Mouse (Mus musculus) embryonic facial prominence, embryonic 11.5 days (tissue): Measurements from ENCODE around the gene Tnni3. TPM values are rescaled to one million over a fixed set of nuclear protein-coding genes. Genes with fewer than 3 reads are reported as not detected.
A peak's percentile ranks its signal among the peaks of the same experiment; 100 is the strongest.
"Not testable (repeated sequence)": the region's sequence is repeated elsewhere in the genome, so short reads cannot be mapped to it uniquely, and the experiment has no call there.

Experiments used
- ATAC-seq: fragments of 200-750 bp; cut with Nextera tagmentation; replicated peaks from 2 replicates; pipeline ENCODE4 v1.8.0; 2017; ENCODE audit warnings: low read depth; ENCODE audit not compliant: insufficient number of reproducible peaks, low FRiP score, low TSS enrichment
- DNase-seq: peaks from one replicate; pipeline ENCODE4 v3.0.0-alpha.2; 2015; ENCODE audit warnings: low spot score
- H3K27ac ChIP-seq: fragments of 300-500 bp; sonication (generic); replicated peaks from 2 replicates; pipeline ENCODE4 v1.5.1; 2014; ENCODE audit warnings: mild to moderate bottlenecking, low read depth, low read length, control low read depth
- H3K27me3 ChIP-seq: fragments of 300-500 bp; sonication (generic); 2 replicates; pipeline ENCODE4 v1.6.1; 2014; ENCODE audit warnings: mild to moderate bottlenecking, low read length, moderate library complexity, mixed read lengths; ENCODE audit not compliant: control insufficient read depth, insufficient read depth
- H3K36me3 ChIP-seq: fragments of 300-500 bp; sonication (generic); replicated peaks from 2 replicates; pipeline ENCODE4 v1.6.1; 2014; ENCODE audit warnings: low read depth, mild to moderate bottlenecking, low read length, moderate library complexity, mixed read lengths; ENCODE audit not compliant: control insufficient read depth, insufficient read depth
- H3K4me1 ChIP-seq: fragments of 300-500 bp; sonication (generic); 2 replicates; pipeline ENCODE4 v1.6.1; 2014; ENCODE audit warnings: low read length, mixed read lengths; ENCODE audit not compliant: control insufficient read depth, insufficient read depth
- H3K4me2 ChIP-seq: fragments of 300-500 bp; sonication (generic); 2 replicates; pipeline ENCODE4 v1.6.1; 2014; ENCODE audit warnings: low read depth, mild to moderate bottlenecking, control low read depth, low read length, moderate library complexity
- H3K4me3 ChIP-seq: fragments of 300-500 bp; sonication (generic); 2 replicates; pipeline ENCODE4 v1.5.1; 2014; ENCODE audit warnings: low read depth, low read length, control low read depth
- H3K9ac ChIP-seq: fragments of 300-500 bp; sonication (generic); replicated peaks from 2 replicates; pipeline ENCODE4 v1.6.1; 2014; ENCODE audit warnings: mild to moderate bottlenecking, control low read depth, low read length
- H3K9me3 ChIP-seq: fragments of 300-500 bp; sonication (generic); replicated peaks from 2 replicates; pipeline ENCODE4 v1.6.1; 2016; ENCODE audit warnings: mild to moderate bottlenecking, low read length, inconsistent platforms, mixed read lengths; ENCODE audit not compliant: control insufficient read depth
- WGBS: fragments of 180-500 bp; shearing (Covaris S2); extraction: QIAGEN DNeasy Blood & Tissue Kit; methylation state at CpG from one replicate; pipeline ENCODE4 v1.1.7; 2014; 5-methylcytosine and 5-hydroxymethylcytosine counted together
- polyA plus RNA-seq: library from polyadenylated mRNA; unstranded; fragments of >200 nt; fragmentation: Nextera tagmentation; extraction: Ambion mirVana; gene quantifications from 2 replicates; pipeline ENCODE4 v1.2.1, GENCODE M21; 2014

Gene Tnni3
- 2.6 and 9.9 TPM in 2 replicates for polyA plus RNA-seq

DNA sequence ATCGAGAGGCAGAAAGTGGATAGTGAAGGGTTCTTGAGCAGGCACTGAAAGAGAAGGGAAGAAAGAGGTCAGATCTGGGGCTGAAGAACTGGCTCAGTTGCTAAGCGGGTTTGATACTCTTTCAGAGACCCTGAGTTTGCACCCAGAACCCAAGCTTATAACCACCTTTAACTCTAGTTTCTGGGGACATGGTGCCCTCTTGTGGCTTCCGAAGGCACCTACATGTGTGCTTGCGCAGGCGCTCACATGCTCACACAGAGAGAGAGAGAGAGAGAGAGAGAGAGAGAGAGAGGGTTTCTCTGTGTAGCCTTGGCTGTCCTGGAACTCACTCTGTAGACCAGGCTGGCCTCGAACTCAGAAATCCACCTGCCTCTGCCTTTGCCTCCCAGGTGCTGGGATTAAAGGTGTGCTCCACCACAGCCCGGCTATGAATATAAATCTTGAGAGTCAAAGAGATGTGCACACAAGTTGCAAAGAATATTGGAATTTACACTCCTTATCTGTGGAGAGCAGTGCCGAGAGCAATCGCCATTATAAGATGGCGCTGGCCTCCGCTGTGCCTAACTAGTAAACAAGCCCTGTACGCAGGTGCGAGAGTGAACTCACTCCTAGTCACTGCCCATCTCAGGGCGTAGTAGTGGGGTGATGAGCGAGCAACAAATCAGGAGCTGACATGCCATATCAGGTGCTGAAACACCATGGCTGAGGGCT is at the start of gene Tnni3:
Tnni3 (minus strand) TSS at position 18 of the 711 bp plus-strand sequence.
- H3K9ac ChIP-seq, H3K27me3 ChIP-seq, H3K27ac ChIP-seq, H3K4me1 ChIP-seq, H3K4me2 ChIP-seq, H3K9me3 ChIP-seq, ATAC-seq, H3K36me3 ChIP-seq, H3K4me3 ChIP-seq: not testable (repeated sequence)
- WGBS = 73% methylated on average over 15 of the region's 15 CpGs
- DNase-seq = peak; percentile 77

DNA sequence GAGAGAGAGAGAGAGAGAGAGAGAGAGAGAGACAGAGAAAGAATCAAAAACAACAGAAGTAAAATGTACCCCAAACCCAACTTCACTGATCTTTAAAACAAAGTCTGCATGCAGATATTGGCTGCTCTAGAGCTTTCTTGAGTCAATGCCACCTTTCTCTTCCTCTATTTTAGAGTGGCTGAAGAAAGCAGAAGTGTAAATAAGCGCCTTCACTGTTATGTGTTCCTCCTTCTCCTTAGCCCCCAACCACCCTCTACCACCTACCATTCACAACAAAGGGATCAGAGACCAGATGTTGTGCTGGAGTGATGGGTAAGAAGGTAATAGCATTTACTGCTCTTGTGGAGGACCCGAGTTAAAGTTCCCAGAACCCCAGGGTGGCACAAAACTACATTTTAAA is 48.3 kb upstream of the Tnni3 start:
- H3K4me3 ChIP-seq, DNase-seq, H3K9me3 ChIP-seq, ATAC-seq, H3K27ac ChIP-seq, H3K4me2 ChIP-seq, H3K4me1 ChIP-seq, H3K36me3 ChIP-seq, H3K9ac ChIP-seq, H3K27me3 ChIP-seq: not testable (repeated sequence)
- WGBS = 72% methylated on average over 2 of the region's 2 CpGs

DNA sequence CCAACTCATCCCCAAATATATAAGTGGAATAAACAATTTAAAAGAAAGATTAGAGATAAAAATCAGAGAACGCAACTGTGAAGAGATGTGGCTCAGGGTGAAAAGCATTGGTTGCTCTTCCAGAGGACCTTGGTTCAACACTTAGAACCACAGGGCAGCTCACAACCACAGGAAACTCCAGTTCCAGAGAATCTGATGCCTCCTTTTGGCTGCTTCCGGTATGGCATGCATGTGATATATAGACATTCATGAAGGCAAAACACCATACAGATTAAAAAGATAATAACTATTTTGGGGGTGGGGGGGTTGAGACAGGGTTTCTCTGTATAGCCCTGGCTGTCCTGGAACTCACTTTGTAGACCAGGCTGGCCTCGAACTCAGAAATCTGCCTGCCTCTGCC is 38.6 kb upstream of the Tnni3 start:
- Histone ChIP-seq H3K27me3 (no peaks in the 10 kb centered on the region), H3K36me3 (no peaks in the 10 kb centered on the region), H3K4me1 (no peaks in the 10 kb centered on the region), H3K4me3 (no peak overlapping the region), H3K9me3 (no peaks in the 10 kb centered on the region), H3K9ac (no peak overlapping the region), H3K4me2 (no peak overlapping the region), H3K27ac (no peak overlapping the region)
- WGBS = 80% methylated on average over 3 of the region's 3 CpGs
- DNase-seq (no peak), ATAC-seq (no peak)

DNA sequence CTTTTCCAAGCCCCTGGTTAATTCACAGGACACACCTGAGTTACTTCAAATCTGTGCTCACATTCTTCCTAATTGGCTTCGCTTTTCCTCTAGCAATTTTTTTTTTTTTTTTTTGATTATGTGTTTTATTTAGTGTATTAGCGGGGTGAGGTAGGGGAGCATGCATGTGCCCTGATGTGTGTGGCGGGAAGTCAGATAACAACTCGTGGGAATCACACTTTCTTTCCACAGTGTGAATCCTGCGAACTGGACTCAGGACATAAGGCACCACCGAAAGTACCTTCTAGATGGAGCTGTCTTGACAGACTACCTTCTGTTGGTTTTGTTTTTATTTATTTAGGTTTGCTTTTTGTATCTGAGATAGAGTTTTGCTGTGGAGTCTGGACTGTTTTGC is 33.1 kb upstream of the Tnni3 start:
- Histone ChIP-seq H3K36me3 (no peaks in the 10 kb centered on the region), H3K27me3 (no peaks in the 10 kb centered on the region), H3K9me3 (no peaks in the 10 kb centered on the region), H3K4me1 (no peaks in the 10 kb centered on the region), H3K4me2 (no peak overlapping the region), H3K27ac (no peak overlapping the region), H3K4me3 (no peak overlapping the region), H3K9ac (no peak overlapping the region)
- ATAC-seq (no peak), DNase-seq (no peak)
- WGBS = 75% methylated on average over 6 of the region's 6 CpGs

- no peak overlapping the region for H3K9ac ChIP-seq
- H3K36me3 ChIP-seq = no peaks in the 10 kb centered on the region
- H3K4me2 ChIP-seq = no peak overlapping the region
- no peak overlapping the region for H3K4me3 ChIP-seq
- H3K4me1 ChIP-seq = no peaks in the 10 kb centered on the region
- no peaks in the 10 kb centered on the region for H3K9me3 ChIP-seq
- 25% methylated on average over 15 of the region's 15 CpGs for WGBS
- H3K27me3 ChIP-seq = no peaks in the 10 kb centered on the region
- ATAC-seq (peak; percentile 89), DNase-seq (peak; percentile 92)
- no peak overlapping the region for H3K27ac ChIP-seq
These were observed 32.5 kb upstream of the Tnni3 start for GRCm38 (mm10) chr7:4556256-4557166.

DNA sequence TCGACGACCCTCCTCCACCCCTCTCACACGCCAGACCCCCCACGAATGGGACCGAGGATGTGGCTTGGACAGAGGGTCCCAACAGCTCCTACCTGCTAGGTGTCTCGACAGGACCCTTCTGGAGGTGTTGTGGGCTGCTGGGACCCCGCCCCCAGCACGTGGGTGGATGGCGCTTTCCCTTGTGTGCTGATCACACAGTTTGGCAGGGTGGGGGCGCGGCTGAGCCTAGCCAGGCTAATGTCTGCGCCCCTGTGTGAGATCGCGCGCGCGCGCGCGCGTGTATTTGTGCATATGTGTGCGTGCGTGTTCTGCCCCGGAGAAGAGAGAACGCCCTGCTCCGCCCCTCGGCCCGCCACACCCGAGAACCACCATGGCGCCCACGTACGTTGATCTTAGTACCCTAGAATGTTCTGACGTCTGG is 23.2 kb upstream of the Tnni3 start, which contains the start of gene Syt5:
Syt5 (minus strand) TSS at position 321 of the 421 bp plus-strand sequence.
- Histone ChIP-seq H3K27me3 (peaks cover 2% of the 10 kb centered on the region; the same call in 1 of the 2 replicates), H3K9ac (peak within 1 kb of the TSS; percentile 43), H3K4me1 (no peaks in the 10 kb centered on the region; the same call in 1 of the 2 replicates), H3K4me3 (peak within 1 kb of the TSS; percentile 31), H3K36me3 (no peaks in the 10 kb centered on the region), H3K9me3 (no peaks in the 10 kb centered on the region), H3K4me2 (peak within 1 kb of the TSS; percentile 65), H3K27ac (no peak within 1 kb of the TSS)
- ATAC-seq = peak; percentile 47
- DNase-seq = peak; percentile 40
- 8% methylated on average over 33 of the region's 33 CpGs for WGBS

- ATAC-seq (peak; percentile 88), DNase-seq (peak; percentile 81)
- WGBS = 3% methylated on average over 26 of the region's 26 CpGs
- Histone ChIP-seq H3K9me3 (no peaks in the 10 kb centered on the region), H3K27ac (no peak overlapping the region), H3K4me3 (peak overlapping the region; percentile 31), H3K27me3 (peaks cover 2% of the 10 kb centered on the region; the same call in 1 of the 2 replicates), H3K36me3 (no peaks in the 10 kb centered on the region), H3K4me2 (peak overlapping the region; percentile 65), H3K4me1 (no peaks in the 10 kb centered on the region; the same call in 1 of the 2 replicates), H3K9ac (peak overlapping the region; percentile 43)
These were observed 22.6 kb upstream of the Tnni3 start for GRCm38 (mm10) chr7:4546591-4547131.
